Mouse (Mus musculus) granulocyte monocyte progenitor cell, adult 5-6 weeks (primary cell): ENCODE data around the gene Cdk13. TPM values are rescaled to one million over a fixed set of nuclear protein-coding genes. Genes with fewer than 3 reads are reported as not detected.
A peak's percentile ranks its signal among the peaks of the same experiment; 100 is the strongest.

Source experiments
- ATAC-seq: replicated peaks from 2 replicates; pipeline ENCODE4 v1.8.0; 2016; ENCODE audit warnings: mild to moderate bottlenecking, moderate TSS enrichment, inconsistent platforms; ENCODE audit not compliant: poor library complexity, severe bottlenecking
- total RNA-seq, 2 experiments: library from RNA; stranded (forward) in 1 of 2; stranded (reverse) in 1 of 2; fragments of 200-712, 200-1000 nt in 1 of 2; fragments of >200 nt in 1 of 2; fragmentation: Nextera tagmentation in 1 of 2; gene quantifications; 2 replicates each; pipeline ENCODE4 v1.2.3; 2014 to 2017

The Cdk13 gene
- 52.0 and 63.4 TPM in 2 replicates for total RNA-seq (2014; fragmentation: Nextera tagmentation)
- 72.6 and 78.6 TPM in 2 replicates for total RNA-seq (2017)

GRCm38 (mm10) chr13:17804909-17805613 is at the start of gene Cdk13:
Cdk13 (minus strand) TSS chr13:17805097.
- ATAC-seq = peak; percentile 83

DNA sequence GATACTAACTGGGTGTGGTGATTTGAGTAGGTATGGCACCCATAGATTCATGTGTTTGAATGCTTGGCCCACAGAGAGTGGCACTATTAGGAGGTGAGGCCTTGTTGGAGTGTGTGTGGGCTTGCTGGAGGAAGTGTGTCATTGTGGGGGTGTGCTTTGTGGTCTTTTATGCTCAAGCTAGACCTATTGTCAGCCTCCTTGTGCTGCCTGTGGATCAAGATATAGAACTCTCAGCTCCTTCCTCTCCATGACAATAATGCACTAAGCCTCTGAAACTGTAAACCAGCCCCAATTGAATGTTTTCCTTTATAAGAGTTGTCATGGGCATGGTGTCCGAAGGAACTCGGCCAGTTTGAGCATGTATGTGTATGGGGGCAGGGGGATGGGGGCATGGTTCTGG is 38.4 kb upstream of the Cdk13 start:
- ATAC-seq = no peak

GRCm38 (mm10) chr13:17842756-17843155 is 37.9 kb upstream of the Cdk13 start:
- ATAC-seq = no peak

DNA sequence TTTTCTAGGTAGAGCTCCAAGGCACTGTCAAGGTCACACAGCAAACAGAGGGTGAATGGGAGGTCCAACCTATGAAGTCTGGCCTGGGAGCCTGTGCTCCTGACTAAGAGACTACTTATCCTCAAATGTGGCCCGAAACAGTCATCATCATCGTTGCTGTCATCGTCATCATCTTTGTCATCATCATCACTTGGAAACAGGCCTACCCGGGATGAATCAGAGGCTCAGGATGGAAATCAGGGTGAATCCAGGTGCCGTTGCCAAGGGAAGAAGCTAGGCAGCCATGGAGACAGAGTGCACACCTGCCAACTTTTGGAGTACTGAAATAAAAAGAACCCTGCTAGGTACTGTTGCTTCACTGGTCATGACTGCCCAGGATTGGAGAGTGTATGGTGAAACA is 34.2 kb upstream of the Cdk13 start:
- no peak for ATAC-seq

DNA sequence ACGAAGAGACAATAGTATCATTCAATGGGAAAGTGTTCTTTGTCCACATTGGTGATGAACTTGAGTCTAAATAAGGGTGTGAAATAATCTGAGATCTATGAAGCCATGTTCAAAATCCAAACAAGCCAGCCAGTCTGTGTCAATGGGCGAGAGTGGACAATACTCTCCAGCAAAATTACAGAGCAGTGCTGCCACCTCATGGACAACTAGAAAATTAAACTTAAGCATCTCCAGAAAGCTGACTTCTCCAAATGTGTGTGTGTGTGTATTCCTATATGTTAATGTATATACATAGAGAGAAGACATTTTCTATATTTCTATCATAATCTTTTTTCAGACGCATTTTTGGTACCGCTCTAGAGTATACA is 33.6 kb upstream of the Cdk13 start:
- peak; percentile 83 for ATAC-seq

DNA sequence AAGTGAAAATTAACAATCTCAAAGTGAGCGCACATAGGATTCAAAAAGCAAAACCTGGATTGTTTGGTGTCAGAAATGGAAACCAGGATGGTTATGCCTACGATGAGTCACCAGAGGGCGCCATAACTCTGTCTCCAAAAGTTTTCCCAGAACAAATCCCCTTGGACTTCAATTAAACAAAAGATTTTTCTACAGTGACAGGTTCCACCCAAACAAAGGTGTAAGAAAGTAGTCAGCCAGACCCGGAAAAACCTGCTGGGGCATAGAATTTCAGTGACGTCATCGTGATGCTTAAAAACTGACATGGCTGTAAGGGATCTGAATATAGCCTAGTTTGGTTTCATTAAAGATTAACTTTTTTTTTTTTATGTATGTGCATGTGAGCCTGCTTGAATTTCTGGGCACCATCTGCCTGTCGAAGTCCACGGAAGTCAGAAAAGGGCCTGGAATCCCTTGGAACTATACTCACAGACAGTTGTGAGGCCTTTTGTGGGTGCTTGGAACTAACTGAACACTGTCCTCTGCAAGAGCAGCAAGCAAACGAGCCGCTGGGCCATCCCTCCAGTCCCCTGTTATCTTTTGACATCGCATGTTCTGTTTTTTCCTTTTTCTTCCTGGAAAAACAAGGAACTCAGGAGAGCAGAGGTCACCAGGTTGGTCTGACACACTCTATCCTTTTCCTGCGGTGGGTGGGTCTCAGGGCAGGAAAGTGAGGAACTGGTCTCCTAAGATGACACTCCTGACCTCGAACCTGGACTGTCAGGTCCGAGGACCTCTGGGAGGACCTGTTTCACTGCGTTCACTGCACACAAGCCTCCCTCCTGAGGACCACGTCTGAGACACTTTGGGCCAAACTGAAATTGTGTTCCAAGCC is 33.0 kb upstream of the Cdk13 start:
- peak; percentile 33; the same call in 1 of the 2 replicates for ATAC-seq

- peak; percentile 72 for ATAC-seq
These were observed 31.9 kb upstream of the Cdk13 start for GRCm38 (mm10) chr13:17836808-17837207.

DNA sequence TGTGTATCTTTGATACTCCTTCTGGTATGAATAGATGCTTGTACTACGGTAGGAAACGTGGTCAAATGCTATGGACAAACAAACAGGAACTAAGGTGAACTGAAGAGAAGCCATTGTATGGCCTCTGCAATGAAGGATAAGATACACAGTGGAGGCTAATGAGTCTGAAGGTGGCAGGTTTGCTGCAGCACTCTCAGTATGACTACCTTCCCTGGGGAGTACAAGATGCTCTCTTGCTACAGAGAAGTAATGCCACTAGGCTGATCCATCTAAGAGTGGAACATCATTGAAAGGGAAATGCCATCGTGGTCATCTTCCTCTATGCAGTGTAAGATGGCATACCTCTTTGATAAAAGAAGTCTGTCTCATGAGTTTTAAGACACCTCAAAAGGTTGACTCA is 28.0 kb upstream of the Cdk13 start:
- no peak for ATAC-seq

DNA sequence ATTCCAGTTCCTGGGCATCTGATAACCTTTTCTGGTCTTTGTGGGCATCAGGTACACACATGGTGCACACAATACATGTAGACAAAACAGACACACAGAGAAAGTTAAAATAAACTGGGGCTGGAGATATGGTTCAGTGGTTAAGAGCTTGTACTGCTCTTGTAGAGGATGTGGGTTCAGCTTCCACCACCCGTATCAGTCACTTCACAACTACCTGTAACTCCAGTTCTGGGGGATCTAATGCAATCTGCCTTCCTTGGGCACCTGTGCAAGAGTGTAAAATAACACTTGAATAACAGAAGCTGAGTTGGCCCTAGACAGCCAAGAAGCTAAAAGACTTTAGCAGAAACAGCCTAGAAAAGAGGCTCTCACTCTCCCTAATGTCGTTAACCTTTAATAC is 12.3 kb upstream of the Cdk13 start:
- ATAC-seq = no peak

GRCm38 (mm10) chr13:17805614-17805975 is 698 bp upstream of the Cdk13 start:
- ATAC-seq = no peak

GRCm38 (mm10) chr13:17804058-17804841 is 647 bp downstream of the Cdk13 start:
- no peak for ATAC-seq

- ATAC-seq = peak; percentile 47
These were observed 1.4 kb downstream of the Cdk13 start for GRCm38 (mm10) chr13:17803331-17804057.

DNA sequence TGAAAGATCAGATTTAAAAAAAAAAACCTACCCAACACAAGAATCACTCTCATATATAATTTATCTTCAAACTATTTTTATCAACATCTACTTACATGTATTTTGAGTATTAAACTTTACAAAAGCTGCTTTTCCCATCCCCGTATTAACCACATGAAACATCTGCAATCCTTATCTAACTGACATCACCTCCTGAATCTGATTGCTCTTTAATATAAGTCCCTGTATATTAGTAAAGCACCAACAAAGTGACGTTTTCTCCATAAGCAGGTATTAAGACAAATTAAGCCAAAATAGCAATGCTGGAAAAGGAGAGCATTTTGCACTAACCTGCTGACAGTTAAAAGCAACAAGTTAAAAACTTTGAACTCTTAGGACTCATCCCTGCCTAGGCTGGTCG is 2.0 kb downstream of the Cdk13 start:
- no peak for ATAC-seq

DNA sequence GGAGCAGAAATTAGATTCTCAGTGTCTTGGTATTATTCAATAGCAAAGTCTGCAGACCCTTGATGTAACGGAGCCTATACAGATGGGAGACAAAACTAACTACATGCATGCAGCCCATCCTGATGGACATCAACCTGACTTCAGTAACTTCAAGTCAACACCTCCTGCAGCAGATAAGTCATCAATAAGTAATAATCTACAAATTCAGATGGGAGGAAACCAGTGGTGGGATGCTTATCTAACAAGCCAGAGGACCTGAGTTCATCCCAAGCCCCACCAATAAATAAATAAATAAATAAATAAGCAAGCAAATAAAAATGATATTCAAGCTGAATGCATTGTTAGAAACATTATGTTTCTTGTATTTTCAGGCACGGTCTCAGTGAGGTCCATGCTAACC is 5.2 kb downstream of the Cdk13 start:
- no peak for ATAC-seq

- peak; percentile 67 for ATAC-seq
These were observed 9.0 kb downstream of the Cdk13 start for GRCm38 (mm10) chr13:17795757-17796456.

DNA sequence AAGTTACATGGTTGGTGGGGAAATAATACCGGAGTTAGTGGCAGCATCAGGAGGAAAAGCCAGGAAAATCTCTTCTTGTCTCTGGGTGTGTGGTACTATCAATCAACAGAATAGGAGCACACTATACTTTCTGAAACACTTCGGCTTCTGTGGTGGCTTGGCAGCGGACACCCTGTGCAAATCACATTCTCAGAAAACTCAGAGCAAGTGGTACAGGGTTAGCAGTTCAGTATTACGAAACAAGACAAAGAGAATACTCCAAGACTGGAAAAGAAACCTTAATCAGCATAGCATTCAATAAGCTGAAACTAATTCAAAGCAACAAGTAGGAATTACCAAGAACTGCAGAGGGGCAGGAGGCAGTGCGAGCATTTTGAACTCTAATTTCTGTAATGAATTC is 21.3 kb downstream of the Cdk13 start:
- 0 out of 2 replicates have a peak, but pooled peaks have one; percentile 14 for ATAC-seq

DNA sequence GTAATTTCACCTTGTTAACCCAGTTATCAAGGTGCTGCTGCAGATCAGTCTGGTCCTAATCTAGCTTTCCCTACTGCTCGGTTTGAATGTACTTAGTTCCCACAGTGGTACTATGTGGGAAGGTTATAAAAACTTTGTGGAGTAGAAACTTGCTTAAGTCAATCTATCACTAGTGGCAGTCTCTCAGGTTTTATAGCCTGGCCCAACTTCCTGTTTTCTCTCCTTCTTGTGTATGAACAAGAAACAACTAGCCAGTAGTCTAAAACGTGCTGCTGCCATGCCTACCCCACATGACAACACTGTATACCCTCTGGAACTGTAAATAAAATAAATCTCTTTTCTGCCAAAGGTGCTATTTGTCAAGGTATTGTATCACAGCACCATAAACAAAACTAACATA is 25.0 kb downstream of the Cdk13 start:
- ATAC-seq = peak; percentile 68

GRCm38 (mm10) chr13:17776303-17776702 is 28.6 kb downstream of the Cdk13 start:
- ATAC-seq = no peak

DNA sequence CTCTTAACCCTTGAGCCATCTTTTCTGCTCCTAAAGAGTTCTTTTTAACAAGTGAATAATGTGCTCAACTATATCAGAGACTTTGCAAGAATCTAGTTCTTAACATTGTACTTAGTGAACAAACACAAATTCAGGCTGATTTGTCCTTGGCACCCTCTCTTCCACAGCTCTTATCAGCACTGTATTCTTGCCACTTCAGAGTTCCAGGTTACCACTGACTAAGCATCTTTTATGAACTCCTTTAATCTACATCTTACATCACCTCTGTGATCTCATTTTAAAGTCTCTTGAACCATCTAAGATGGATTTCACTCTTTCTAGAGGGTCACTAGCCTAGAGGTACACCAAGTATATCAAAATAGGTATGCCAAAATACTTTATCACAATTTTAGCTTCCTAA is 29.5 kb downstream of the Cdk13 start:
- ATAC-seq = no peak

GRCm38 (mm10) chr13:17773112-17773511 is 31.8 kb downstream of the Cdk13 start:
- peak; percentile 69 for ATAC-seq
